Mouse (Mus musculus) hindbrain, embryonic 12.5 days (tissue): Measurements from ENCODE around the gene Shisal1. TPM values are rescaled to one million over a fixed set of nuclear protein-coding genes. Genes with fewer than 3 reads are reported as not detected.

Source experiments
- ATAC-seq: fragments of 200-750 bp; cut with Nextera tagmentation; 2 replicates; pipeline ENCODE4 v1.8.0; 2017; ENCODE audit warnings: moderate TSS enrichment; ENCODE audit not compliant: low FRiP score
- H3K27ac ChIP-seq: fragments of 300-500 bp; sonication (generic); 2 replicates; pipeline ENCODE4 v1.5.1; 2016; ENCODE audit warnings: mild to moderate bottlenecking
- H3K27me3 ChIP-seq: fragments of 300-500 bp; sonication (generic); 2 replicates; pipeline ENCODE4 v1.6.1; 2016; ENCODE audit warnings: mild to moderate bottlenecking
- H3K36me3 ChIP-seq: fragments of 300-500 bp; sonication (generic); 2 replicates; pipeline ENCODE4 v1.6.1; 2016; ENCODE audit warnings: mild to moderate bottlenecking
- H3K4me1 ChIP-seq: fragments of 300-500 bp; sonication (generic); 2 replicates; pipeline ENCODE4 v1.6.1; 2016
- H3K4me2 ChIP-seq: fragments of 300-500 bp; sonication (generic); replicated peaks from 2 replicates; pipeline ENCODE4 v1.6.1; 2016; ENCODE audit warnings: mild to moderate bottlenecking
- H3K4me3 ChIP-seq: fragments of 300-500 bp; sonication (generic); 2 replicates; pipeline ENCODE4 v1.5.1; 2016; ENCODE audit warnings: mild to moderate bottlenecking
- H3K9ac ChIP-seq: fragments of 300-500 bp; sonication (generic); 2 replicates; pipeline ENCODE4 v1.6.1; 2016; ENCODE audit warnings: mild to moderate bottlenecking, moderate library complexity
- H3K9me3 ChIP-seq: fragments of 300-500 bp; sonication (generic); replicated peaks from 2 replicates; pipeline ENCODE4 v1.6.1; 2016; ENCODE audit warnings: mild to moderate bottlenecking
- WGBS: fragments of 180-500 bp; shearing (Covaris S2); methylation state at CpG from one replicate; pipeline ENCODE4 v1.1.7; 2016; 5-methylcytosine and 5-hydroxymethylcytosine counted together
- polyA plus RNA-seq: library from polyadenylated mRNA; unstranded; fragments of >200 nt; fragmentation: Nextera tagmentation; extraction: Ambion mirVana; gene quantifications from 2 replicates; pipeline ENCODE4 v1.2.1, GENCODE M21; 2016

Gene Shisal1
- polyA plus RNA-seq, 1 experiment from 2014 or later, result 9.4 TPM

DNA sequence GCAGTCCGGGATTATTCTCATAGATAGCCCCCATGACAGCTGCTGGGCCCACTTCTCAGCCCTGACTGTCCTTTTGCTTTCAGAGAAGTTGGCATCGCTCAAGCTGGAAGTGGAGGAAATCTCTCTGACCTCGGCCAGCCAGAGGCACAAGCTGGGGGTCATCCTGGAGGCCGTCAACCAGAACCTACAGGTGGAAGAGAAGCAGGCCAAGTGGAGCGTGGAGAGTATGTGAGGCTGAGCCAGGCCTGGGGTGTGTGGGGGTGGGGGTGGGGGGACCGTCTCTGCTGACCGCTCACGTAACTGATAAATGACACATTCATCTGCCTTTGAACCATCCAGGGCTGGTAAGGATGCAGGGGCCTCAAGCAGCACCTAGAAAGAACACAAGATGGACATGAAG, 117.0 kb downstream of the Shisal1 start:
- no peaks in the 10 kb centered on the region for H3K9me3 ChIP-seq
- H3K27ac ChIP-seq, result no peak overlapping the region
- H3K36me3 ChIP-seq, result no peaks in the 10 kb centered on the region
- H3K4me3 ChIP-seq, result no peak overlapping the region
- 79% methylated on average over 7 of the region's 8 CpGs for WGBS
- no peak overlapping the region for H3K9ac ChIP-seq
- ATAC-seq, result no peak
- peaks cover 10% of the 10 kb centered on the region for H3K4me1 ChIP-seq
- no peak overlapping the region for H3K4me2 ChIP-seq
- H3K27me3 ChIP-seq, result peaks cover 4% of the 10 kb centered on the region; the same call in 1 of the 2 replicates

Other genes with a start within 250 kb of the Shisal1 start
- gene Parvb, start 215.1 kb downstream of the Shisal1 start, polyA plus RNA-seq, result 5.0 and 6.5 TPM in 2 replicates
- 1.1 and 1.5 TPM in 2 replicates for gene Parvg, start 123.1 kb downstream of the Shisal1 start, polyA plus RNA-seq
- 48.9 and 52.5 TPM in 2 replicates for gene Rtl6, start 110.7 kb upstream of the Shisal1 start, polyA plus RNA-seq
- gene Prr5, start 222.5 kb upstream of the Shisal1 start, polyA plus RNA-seq, result 17.9 and 19.4 TPM in 2 replicates